Mouse (Mus musculus) testis, adult 10 weeks (tissue): ENCODE data around the gene Mocs3. TPM values are rescaled to one million over a fixed set of nuclear protein-coding genes. Genes with fewer than 3 reads are reported as not detected.

Experiments used
- polyA plus RNA-seq: library from polyadenylated mRNA; stranded (reverse); fragments of 350-450 nt; fragmentation: Illumina TruSeq; extraction: RNeasy Lipid Tissue Mini Kit (QIAGEN cat#74804); gene quantifications from one replicate; pipeline ENCODE4 v1.2.3, GENCODE M21; 2014; ENCODE audit warnings: low read depth, low replicate concordance

The Mocs3 gene
- polyA plus RNA-seq, result 7.4 TPM

GRCm38 (mm10) chr2:168230026-168230728, at the start of gene Mocs3, which contains the start of the genes Gm20716 and Dpm1:
Gene Mocs3 (plus strand): TSS chr2:168230622.
Gene Gm20716 (minus strand): TSS chr2:168230364.
Gene Dpm1 (minus strand): TSS chr2:168230591.

GRCm38 (mm10) chr2:168206725-168207644, 23.4 kb upstream of the Mocs3 start, which contains the start of gene Adnp:
Gene Adnp (minus strand): TSS chr2:168207112.

GRCm38 (mm10) chr2:168281582-168281981, 51.2 kb downstream of the Mocs3 start, which contains the start of gene Kcng1:
Gene Kcng1 (minus strand): TSS chr2:168281736.

Other genes with a start within 250 kb of the Mocs3 start
- not detected for gene Ripor3, start 220.0 kb upstream of the Mocs3 start, polyA plus RNA-seq
- gene Pard6b, start 149.6 kb upstream of the Mocs3 start, polyA plus RNA-seq, result 3.6 TPM
- gene Adnp, start 23.5 kb upstream of the Mocs3 start, polyA plus RNA-seq, result 13.6 TPM
- gene Gm20716, start 258 bp upstream of the Mocs3 start, polyA plus RNA-seq, result 142 TPM
- gene Dpm1, start within 50 bp of the Mocs3 start, polyA plus RNA-seq, result 255 TPM
- 1.7 TPM for gene Kcng1, start 51.1 kb downstream of the Mocs3 start, polyA plus RNA-seq